In the genomic region with DNA sequence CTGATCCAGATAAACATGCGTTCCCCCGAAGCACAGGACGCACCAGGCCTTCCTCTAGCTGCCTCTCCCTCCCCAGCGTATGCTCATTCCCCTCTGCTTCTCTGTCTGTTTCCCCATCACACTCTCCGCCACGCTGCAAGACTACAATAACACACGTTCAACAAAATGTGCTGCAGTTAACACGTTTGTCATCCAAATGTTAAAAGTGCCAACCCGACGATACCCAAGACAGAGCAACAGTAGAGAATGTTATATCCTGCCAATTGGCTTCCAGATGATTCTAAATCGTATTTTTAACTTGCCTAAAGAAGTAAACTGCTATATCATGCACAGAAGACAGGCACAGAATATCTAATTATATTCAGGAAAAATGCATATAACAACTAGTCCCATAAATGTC, we compare ENCODE assay signal across 25 mouse cellular contexts.
DNase-seq lines count a peak whose midpoint lies in the region; ATAC-seq lines count a peak whose summit lies in the region.
"Had no signal": no experiment of that assay in that cellular context is flagged by ENCODE, and none has a peak within 500 bp of the region (broad histone marks: within the 10 kb centered on the region; RNA-seq: fewer than 3 reads in every experiment).

No protein-coding gene starts in this region.

- H3K9me3 ChIP-seq in forebrain, embryonic 14.5 days (replicated peaks; ENCODE audit: control insufficient read depth, low read length), result no peaks in the 10 kb centered on the region
- H3K9me3 ChIP-seq in forebrain, embryonic 10.5 days, result peaks cover 12% of the 10 kb centered on the region; the same call in 1 of the 2 replicates
- H3K9me3 ChIP-seq: midbrain, embryonic 15.5 days had no signal

- no peak overlapping the region for H3K27ac ChIP-seq in forebrain, embryonic 14.5 days (ENCODE audit: low read depth, low read length)
- H3K27ac ChIP-seq in forebrain, embryonic 10.5 days, result no peak overlapping the region
- H3K27ac ChIP-seq: heart, embryonic 15.5 days; hindbrain, postnatal 0 days; limb, embryonic 12.5 days; liver, embryonic 13.5 days; midbrain, embryonic 15.5 days had no signal

- no peak overlapping the region for H3K4me3 ChIP-seq in forebrain, embryonic 14.5 days (ENCODE audit: low read depth, low read length)
- no peak overlapping the region for H3K4me3 ChIP-seq in forebrain, embryonic 10.5 days
- H3K4me3 ChIP-seq: heart, embryonic 15.5 days; limb, embryonic 12.5 days; liver, embryonic 13.5 days; midbrain, embryonic 15.5 days; myocyte had no signal

- no peak overlapping the region for H3K4me2 ChIP-seq in forebrain, embryonic 14.5 days (ENCODE audit: low read length)
- H3K4me2 ChIP-seq: heart, embryonic 15.5 days; limb, embryonic 12.5 days; liver, embryonic 13.5 days; lung, embryonic 14.5 days; midbrain, embryonic 15.5 days had no signal

- H3K36me3 ChIP-seq in forebrain, embryonic 14.5 days (ENCODE audit: control insufficient read depth, insufficient read depth, low read length), result no peaks in the 10 kb centered on the region
- H3K36me3 ChIP-seq in forebrain, embryonic 10.5 days (replicated peaks), result peaks cover 22% of the 10 kb centered on the region
- H3K36me3 ChIP-seq: midbrain, embryonic 15.5 days had no signal

- peak; percentile 46; the same call in 1 of the 2 replicates for ATAC-seq in forebrain, embryonic 14.5 days
- no peak for ATAC-seq in erythroblast, adult 5-6 weeks (replicated peaks; ENCODE audit: low FRiP score, poor library complexity, severe bottlenecking)
- ATAC-seq: activated CD4-positive, CD25-positive, alpha-beta regulatory T cell, adult 4 months; CD4-positive, CD25-positive, alpha-beta regulatory T cell, adult 4 months; hindbrain, postnatal 0 days; midbrain, embryonic 15.5 days had no signal

- H3K9ac ChIP-seq in forebrain, embryonic 14.5 days (ENCODE audit: low read length), result no peak overlapping the region
- H3K9ac ChIP-seq: heart, embryonic 15.5 days; limb, embryonic 12.5 days; liver, embryonic 13.5 days; lung, embryonic 14.5 days; midbrain, embryonic 15.5 days had no signal

- WGBS in forebrain, embryonic 14.5 days, result 84% methylated on average over 11 of the region's 11 CpGs
- 93% methylated on average over 11 of the region's 11 CpGs for WGBS in forebrain, embryonic 10.5 days

- DNase-seq in forebrain, embryonic 14.5 days (ENCODE audit: low spot score), result peak; percentile 37
- no peak for DNase-seq in forebrain, embryonic 10.5 days (ENCODE audit: extremely low spot score, low spot score)
- peak; percentile 24 for DNase-seq in layer of hippocampus, adult 11-12 months (ENCODE audit: low spot score)
- no peak for DNase-seq in layer of hippocampus, adult 8-10 months (ENCODE audit: low spot score in 2 of 2)
- peak; percentile 66 for DNase-seq in brain, adult 2 months (ENCODE audit: low read depth, low spot score)
- peak; percentile 40 to 46 for DNase-seq in left cerebral cortex, adult 9 months (ENCODE audit: low spot score in 2 of 2)
- DNase-seq: adrenal gland, postnatal 10 days; cerebellum, adult 11-12 months; cerebellum, postnatal 25 days; embryo, embryonic 11 days; gastrocnemius, postnatal 25 days; kidney, adult 2 months; kidney, postnatal 25 days; liver, embryonic 13.5 days; lung, embryonic 14.5 days; lung, postnatal 36 days; thymus, postnatal 14 days had no signal

- H3K4me1 ChIP-seq in forebrain, embryonic 14.5 days (ENCODE audit: control insufficient read depth, insufficient read depth, low read length), result 0 out of 2 replicates have a peak, but pooled peaks cover 2% of the 10 kb centered on the region
- H3K4me1 ChIP-seq in forebrain, embryonic 10.5 days, result peaks cover 6% of the 10 kb centered on the region
- H3K4me1 ChIP-seq: heart, embryonic 15.5 days; liver, embryonic 13.5 days; midbrain, embryonic 15.5 days had no signal

- no peaks in the 10 kb centered on the region for H3K27me3 ChIP-seq in forebrain, embryonic 14.5 days (replicated peaks; ENCODE audit: control insufficient read depth, insufficient read depth, low read length)
- H3K27me3 ChIP-seq in forebrain, embryonic 10.5 days (ENCODE audit: poor library complexity, severe bottlenecking), result no peaks in the 10 kb centered on the region
- H3K27me3 ChIP-seq: heart, embryonic 15.5 days; limb, embryonic 12.5 days; liver, embryonic 13.5 days; midbrain, embryonic 15.5 days had no signal

Comparison
In these comparisons a context has a peak if more than half of its experiments do, and no peak if none do; other contexts are left out.
1. DNase-seq: peak in forebrain, embryonic 14.5 days (single experiment), layer of hippocampus, adult 11-12 months (single experiment), brain, adult 2 months (single experiment) and left cerebral cortex, adult 9 months (2 of 2); none in forebrain, embryonic 10.5 days (single experiment) and layer of hippocampus, adult 8-10 months (0 of 2).